Mouse (Mus musculus): ENCODE measurements around the gene Armh1. TPM values are rescaled to one million over a fixed set of nuclear protein-coding genes. Genes with fewer than 3 reads are reported as not detected.
"Not testable (repeated sequence)": the region's sequence is repeated elsewhere in the genome, so short reads cannot be mapped to it uniquely, and the experiment has no call there.

Armh1 gene
- total RNA-seq, 1 experiment from 2014 or later, result not detected

DNA sequence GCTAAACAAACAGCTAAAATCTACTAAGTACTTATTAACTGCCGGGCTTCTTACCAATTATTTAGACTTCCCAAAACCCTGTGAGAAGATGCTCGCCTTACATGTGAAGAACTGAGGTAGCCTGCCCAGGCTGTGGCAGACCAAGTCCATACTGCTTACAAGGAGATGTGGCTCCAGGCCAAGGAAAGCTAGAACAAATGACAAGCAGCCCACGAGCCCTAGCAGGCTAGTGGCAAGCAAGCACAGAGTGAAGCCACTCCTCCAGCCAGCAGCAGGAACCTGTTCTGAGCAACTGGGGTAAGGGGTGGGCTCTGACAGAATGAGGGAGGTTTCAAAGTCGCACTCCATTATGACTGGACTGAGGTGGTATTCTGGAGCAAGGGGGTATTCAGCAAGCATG, 22.8 kb upstream of the Armh1 start:
- no peak for ATAC-seq (replicated peaks; ENCODE audit: insufficient number of reproducible peaks, low FRiP score, low TSS enrichment, poor library complexity, severe bottlenecking)

DNA sequence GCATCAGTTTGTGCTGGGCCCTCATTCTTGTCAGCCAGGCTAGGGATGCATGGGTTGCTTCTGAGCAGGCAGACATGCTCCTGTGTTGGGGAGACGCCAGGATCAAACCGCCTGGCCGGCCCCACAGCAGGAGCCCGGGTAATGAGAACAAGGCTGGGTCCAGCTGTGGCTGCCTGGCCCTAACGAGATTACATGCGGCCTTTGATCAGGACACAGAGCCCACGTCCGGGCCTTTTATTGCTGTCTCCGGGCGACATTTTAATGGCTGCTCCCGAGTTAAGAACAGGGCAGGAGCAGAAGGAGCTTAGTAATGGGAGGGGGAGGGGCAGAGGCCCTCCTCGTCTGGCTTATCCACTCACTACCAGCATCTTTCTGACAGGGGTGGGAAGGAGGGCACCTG, 20.5 kb upstream of the Armh1 start:
- ATAC-seq (replicated peaks; ENCODE audit: insufficient number of reproducible peaks, low FRiP score, low TSS enrichment, poor library complexity, severe bottlenecking), result no peak

GRCm38 (mm10) chr4:117270278-117270677, 18.4 kb upstream of the Armh1 start:
- peak; percentile 69 for ATAC-seq (replicated peaks; ENCODE audit: insufficient number of reproducible peaks, low FRiP score, low TSS enrichment, poor library complexity, severe bottlenecking)

- no peak for ATAC-seq (replicated peaks; ENCODE audit: insufficient number of reproducible peaks, low FRiP score, low TSS enrichment, poor library complexity, severe bottlenecking)
These were observed 16.0 kb upstream of the Armh1 start for GRCm38 (mm10) chr4:117267831-117268437.

DNA sequence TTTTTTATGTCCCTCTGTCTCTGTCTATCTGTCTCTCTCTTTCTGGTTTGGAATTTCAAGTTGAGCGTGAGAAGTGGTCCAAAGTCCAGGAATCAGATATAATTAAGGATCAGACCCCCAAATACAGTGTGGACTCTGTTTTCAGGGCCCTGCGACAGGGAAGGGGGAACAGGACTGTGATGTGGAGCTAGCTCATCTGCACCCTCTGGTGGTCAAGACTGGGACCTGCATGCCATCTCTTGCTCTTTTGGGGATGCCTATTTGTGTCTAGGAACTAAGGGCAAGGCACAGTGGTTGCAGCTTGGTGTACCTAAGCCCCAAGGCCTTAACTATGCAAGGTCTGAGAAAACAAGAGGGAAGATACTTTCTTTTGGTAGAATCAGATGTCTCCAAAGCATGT, 15.4 kb upstream of the Armh1 start:
- peak; percentile 72 for ATAC-seq (replicated peaks; ENCODE audit: insufficient number of reproducible peaks, low FRiP score, low TSS enrichment, poor library complexity, severe bottlenecking)

GRCm38 (mm10) chr4:117262987-117263386, 11.1 kb upstream of the Armh1 start:
- no peak for ATAC-seq (replicated peaks; ENCODE audit: insufficient number of reproducible peaks, low FRiP score, low TSS enrichment, poor library complexity, severe bottlenecking)

DNA sequence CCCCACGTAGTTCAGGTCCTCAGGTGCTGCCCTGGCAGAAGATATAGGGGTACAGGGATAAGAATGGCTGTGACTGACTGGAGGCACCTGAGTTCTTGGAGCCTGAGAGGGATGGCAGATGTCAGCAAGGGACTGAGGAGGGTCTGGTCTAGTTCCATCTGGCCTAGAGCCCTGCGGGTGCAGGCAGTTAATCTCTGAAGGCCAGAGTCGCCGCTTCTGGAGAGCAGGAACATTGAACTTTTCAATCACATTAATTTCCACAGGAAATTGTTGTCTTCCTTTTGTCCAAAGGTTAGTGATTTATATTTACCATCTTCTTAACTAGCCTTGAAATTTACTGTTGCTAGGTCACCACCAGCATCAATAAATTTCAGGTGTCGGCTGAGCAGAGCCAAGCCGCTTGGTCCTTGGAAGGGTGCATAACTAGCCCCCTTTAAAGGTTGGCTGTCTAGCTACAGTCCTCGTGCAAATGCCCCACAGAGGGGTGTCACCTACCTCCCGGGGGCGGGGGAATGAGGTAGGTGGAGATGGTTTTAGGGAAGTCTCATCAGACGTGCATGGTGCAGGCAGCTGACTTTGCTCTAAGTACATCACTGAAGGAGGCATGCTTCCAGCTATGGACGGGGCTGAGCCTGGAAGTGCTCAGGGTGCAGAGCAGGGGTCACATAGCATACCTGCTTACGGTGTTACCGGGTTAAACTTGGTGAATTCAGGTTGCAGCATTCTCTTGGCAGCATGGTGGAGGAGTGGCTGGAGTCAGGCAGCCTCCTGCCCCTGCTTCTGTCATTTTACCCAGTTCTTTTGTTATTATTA, 10.4 kb upstream of the Armh1 start:
- no peak for ATAC-seq (replicated peaks; ENCODE audit: insufficient number of reproducible peaks, low FRiP score, low TSS enrichment, poor library complexity, severe bottlenecking)

DNA sequence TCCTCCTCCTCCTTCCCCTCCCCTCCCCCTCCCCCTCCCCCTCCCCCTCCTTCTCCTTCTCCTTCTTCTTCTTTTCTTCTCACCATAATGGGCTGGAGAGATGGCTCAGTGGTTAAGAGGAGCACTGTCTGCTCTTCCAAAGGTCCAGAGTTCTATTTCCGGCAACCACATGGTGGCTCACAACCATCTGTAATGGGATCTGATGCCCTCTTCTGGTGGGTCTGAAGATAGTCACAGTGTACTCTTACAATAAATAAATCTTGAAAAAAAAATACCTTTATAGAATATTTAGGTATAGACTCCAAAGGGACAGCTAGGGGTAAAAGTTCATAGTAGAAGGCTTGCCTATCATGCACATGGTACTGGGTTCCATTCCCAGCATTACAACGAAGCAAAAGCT, 9.3 kb upstream of the Armh1 start:
- ATAC-seq (replicated peaks; ENCODE audit: insufficient number of reproducible peaks, low FRiP score, low TSS enrichment, poor library complexity, severe bottlenecking), result no peak

GRCm38 (mm10) chr4:117259909-117260308, 8.0 kb upstream of the Armh1 start:
- ATAC-seq (replicated peaks; ENCODE audit: insufficient number of reproducible peaks, low FRiP score, low TSS enrichment, poor library complexity, severe bottlenecking), result not testable (repeated sequence)

DNA sequence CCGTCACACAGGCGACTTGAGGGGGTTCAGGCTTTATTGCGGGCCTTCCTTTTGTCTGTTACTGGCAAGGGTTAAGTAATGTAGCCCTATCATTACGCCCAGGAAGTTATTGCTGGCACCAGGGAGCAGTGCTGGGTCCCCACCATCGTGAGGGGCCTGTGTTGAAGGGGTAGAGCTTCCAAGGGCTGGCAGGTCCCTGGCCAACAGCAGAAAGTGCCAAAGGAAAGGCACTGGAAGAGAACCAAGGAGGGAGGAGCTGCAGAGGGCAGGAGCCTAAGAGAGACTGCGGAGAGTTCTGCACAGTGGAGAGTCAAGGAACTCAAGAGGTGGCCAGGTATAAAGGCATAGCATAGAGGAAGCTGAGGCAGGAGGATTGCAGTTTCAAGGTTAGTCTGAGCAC, 2.7 kb upstream of the Armh1 start:
- no peak for ATAC-seq (replicated peaks; ENCODE audit: insufficient number of reproducible peaks, low FRiP score, low TSS enrichment, poor library complexity, severe bottlenecking)

- ATAC-seq (replicated peaks; ENCODE audit: insufficient number of reproducible peaks, low FRiP score, low TSS enrichment, poor library complexity, severe bottlenecking), result peak; percentile 18; the same call in 1 of the 2 replicates
These were observed 2.2 kb upstream of the Armh1 start for GRCm38 (mm10) chr4:117254017-117254627.

GRCm38 (mm10) chr4:117253218-117254016, 1.5 kb upstream of the Armh1 start:
- no peak for ATAC-seq (replicated peaks; ENCODE audit: insufficient number of reproducible peaks, low FRiP score, low TSS enrichment, poor library complexity, severe bottlenecking)

DNA sequence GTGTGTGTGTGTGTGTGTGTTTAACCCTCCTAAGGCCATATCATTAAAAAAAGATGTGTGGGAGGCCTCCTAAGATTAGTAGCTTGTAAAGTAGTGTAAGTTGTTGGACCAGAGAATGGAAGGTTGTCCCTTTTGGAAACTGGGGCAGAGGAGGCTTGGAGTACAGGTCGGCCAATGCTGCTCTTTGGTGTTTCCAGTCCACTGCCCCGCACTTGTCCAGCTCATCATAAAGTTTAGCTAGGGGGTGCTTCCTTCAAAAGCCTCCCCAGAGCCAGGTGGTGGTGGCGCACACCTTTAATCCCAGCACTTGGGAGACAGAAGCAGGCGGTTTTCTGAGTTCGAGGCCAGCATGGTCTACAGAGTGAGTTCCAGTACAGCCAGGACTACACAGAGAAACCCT, 830 bp upstream of the Armh1 start:
- no peak for ATAC-seq (replicated peaks; ENCODE audit: insufficient number of reproducible peaks, low FRiP score, low TSS enrichment, poor library complexity, severe bottlenecking)

- no peak for ATAC-seq (replicated peaks; ENCODE audit: insufficient number of reproducible peaks, low FRiP score, low TSS enrichment, poor library complexity, severe bottlenecking)
These were observed 426 bp upstream of the Armh1 start for GRCm38 (mm10) chr4:117252351-117252750.

DNA sequence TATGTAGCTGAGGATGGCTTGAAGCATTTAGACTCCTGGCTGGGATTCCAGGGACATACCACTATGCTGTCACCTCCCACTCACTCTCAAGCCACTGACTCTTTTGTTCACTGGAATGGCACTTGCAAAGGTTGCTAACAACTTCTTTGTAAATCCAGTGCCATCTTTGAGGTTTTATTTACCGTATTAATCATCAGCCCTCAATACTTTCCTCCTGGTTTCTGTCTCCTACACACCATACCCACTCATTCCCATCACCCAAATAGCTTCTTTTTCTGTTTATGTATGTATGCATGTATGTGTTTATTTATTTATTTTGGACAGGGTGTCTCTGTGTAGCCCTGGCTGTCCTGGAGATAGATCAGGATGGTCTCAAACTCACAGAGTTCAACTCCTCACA, 943 bp downstream of the Armh1 start:
- ATAC-seq (replicated peaks; ENCODE audit: insufficient number of reproducible peaks, low FRiP score, low TSS enrichment, poor library complexity, severe bottlenecking), result no peak

DNA sequence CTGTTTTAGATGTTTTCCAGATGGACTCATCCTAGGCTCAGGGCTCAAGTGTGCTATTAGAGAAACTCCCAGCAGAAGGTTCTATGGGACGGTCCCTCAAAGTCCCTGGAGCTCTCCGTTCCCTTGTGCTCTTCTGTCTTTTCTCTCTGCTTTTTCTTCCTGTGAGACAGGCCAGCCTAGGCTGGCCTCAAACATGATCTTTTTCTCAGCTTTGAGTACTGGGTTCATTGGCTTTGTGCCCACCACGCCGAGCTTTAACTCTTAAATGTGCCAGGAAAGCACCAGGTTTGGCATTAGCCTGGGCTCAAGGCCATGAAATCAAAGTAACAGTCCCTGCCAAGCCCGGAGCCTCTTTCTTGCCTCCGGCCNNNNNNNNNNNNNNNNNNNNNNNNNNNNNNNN, 11.1 kb downstream of the Armh1 start:
- ATAC-seq (replicated peaks; ENCODE audit: insufficient number of reproducible peaks, low FRiP score, low TSS enrichment, poor library complexity, severe bottlenecking), result no peak

DNA sequence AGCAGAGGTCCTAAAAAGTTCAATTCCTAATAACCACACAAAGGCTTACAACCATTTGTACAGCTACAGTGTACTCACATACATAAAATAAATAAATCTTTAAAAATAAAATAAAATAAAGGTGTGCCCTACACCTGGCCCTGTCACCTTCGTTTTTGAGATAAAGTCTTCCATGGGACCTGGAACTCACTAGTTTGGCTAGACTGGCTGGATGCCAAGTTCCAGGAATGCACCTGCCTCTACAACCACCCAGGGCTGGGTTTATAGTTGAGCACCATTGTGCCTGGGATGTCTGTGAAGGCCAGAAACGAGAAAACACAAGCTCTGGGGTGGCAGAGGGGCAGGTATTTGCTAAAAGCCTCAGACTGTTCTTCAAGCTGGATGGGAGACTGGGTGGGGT, 12.8 kb downstream of the Armh1 start:
- ATAC-seq (replicated peaks; ENCODE audit: insufficient number of reproducible peaks, low FRiP score, low TSS enrichment, poor library complexity, severe bottlenecking), result no peak

DNA sequence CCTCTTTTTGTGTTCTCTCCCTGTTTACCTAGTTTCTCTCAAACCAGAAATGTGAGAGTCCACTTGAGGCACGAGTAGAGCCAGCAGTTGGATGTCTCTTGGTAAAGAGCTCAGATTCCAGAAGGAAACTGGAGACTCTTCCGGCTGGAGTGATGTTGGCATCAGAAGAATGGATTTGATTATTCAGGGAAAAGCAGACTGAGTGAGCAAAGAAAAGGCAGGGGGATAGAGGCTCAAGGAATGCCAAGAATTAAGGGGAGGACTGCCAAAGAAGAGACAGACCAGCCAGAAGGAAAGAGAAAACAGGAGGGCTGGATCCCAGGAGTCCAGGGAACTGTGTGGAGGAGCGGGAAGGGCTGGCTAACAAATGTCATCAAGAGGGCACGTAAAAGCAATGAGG, 16.1 kb downstream of the Armh1 start:
- ATAC-seq (replicated peaks; ENCODE audit: insufficient number of reproducible peaks, low FRiP score, low TSS enrichment, poor library complexity, severe bottlenecking), result no peak

- ATAC-seq (replicated peaks; ENCODE audit: insufficient number of reproducible peaks, low FRiP score, low TSS enrichment, poor library complexity, severe bottlenecking), result no peak
These were observed 17.7 kb downstream of the Armh1 start for GRCm38 (mm10) chr4:117234166-117234741.
